Mouse (Mus musculus) heart, embryonic 13.5 days (tissue): ENCODE data around the gene Tnfrsf1a. TPM values are rescaled to one million over a fixed set of nuclear protein-coding genes. Genes with fewer than 3 reads are reported as not detected.

Experiments
- ATAC-seq: fragments of 200-750 bp; cut with Nextera tagmentation; 2 replicates; pipeline ENCODE4 v1.8.0; 2017; ENCODE audit warnings: moderate TSS enrichment; ENCODE audit not compliant: insufficient number of reproducible peaks, low FRiP score, low TSS enrichment; ENCODE audit errors: extremely low read depth
- H3K27ac ChIP-seq: fragments of 300-500 bp; sonication (generic); replicated peaks from 2 replicates; pipeline ENCODE4 v1.5.1; 2015; ENCODE audit warnings: moderate library complexity, mild to moderate bottlenecking, inconsistent platforms
- H3K27me3 ChIP-seq: fragments of 300-500 bp; sonication (generic); replicated peaks from 2 replicates; pipeline ENCODE4 v1.6.1; 2015; ENCODE audit warnings: mild to moderate bottlenecking, inconsistent platforms
- H3K36me3 ChIP-seq: fragments of 300-500 bp; sonication (generic); 2 replicates; pipeline ENCODE4 v1.6.1; 2015; ENCODE audit warnings: mild to moderate bottlenecking, inconsistent platforms
- H3K4me1 ChIP-seq: fragments of 300-500 bp; sonication (generic); 2 replicates; pipeline ENCODE4 v1.6.1; 2015; ENCODE audit warnings: inconsistent platforms
- H3K4me2 ChIP-seq: fragments of 300-500 bp; sonication (generic); 2 replicates; pipeline ENCODE4 v1.6.1; 2015; ENCODE audit warnings: inconsistent platforms, mild to moderate bottlenecking, moderate library complexity
- H3K4me3 ChIP-seq: fragments of 300-500 bp; sonication (generic); 2 replicates; pipeline ENCODE4 v1.5.1; 2015; ENCODE audit warnings: moderate library complexity, mild to moderate bottlenecking, inconsistent platforms
- H3K9ac ChIP-seq: fragments of 300-500 bp; sonication (generic); 2 replicates; pipeline ENCODE4 v1.6.1; 2015; ENCODE audit warnings: inconsistent platforms, mild to moderate bottlenecking, moderate library complexity
- H3K9me3 ChIP-seq: fragments of 300-500 bp; sonication (generic); 2 replicates; pipeline ENCODE4 v1.6.1; 2016; ENCODE audit warnings: inconsistent platforms
- WGBS: fragments of 180-500 bp; shearing (Covaris S2); methylation state at CpG from one replicate; pipeline ENCODE4 v1.1.7; 2015; ENCODE audit warnings: mixed read lengths; 5-methylcytosine and 5-hydroxymethylcytosine counted together
- polyA plus RNA-seq: library from polyadenylated mRNA; unstranded; fragments of >200 nt; fragmentation: Nextera tagmentation; extraction: Ambion mirVana; gene quantifications from 2 replicates; pipeline ENCODE4 v1.2.1, GENCODE M21; 2015

The Tnfrsf1a gene
- polyA plus RNA-seq, 1 experiment from 2014 or later, result 43.8 TPM

DNA sequence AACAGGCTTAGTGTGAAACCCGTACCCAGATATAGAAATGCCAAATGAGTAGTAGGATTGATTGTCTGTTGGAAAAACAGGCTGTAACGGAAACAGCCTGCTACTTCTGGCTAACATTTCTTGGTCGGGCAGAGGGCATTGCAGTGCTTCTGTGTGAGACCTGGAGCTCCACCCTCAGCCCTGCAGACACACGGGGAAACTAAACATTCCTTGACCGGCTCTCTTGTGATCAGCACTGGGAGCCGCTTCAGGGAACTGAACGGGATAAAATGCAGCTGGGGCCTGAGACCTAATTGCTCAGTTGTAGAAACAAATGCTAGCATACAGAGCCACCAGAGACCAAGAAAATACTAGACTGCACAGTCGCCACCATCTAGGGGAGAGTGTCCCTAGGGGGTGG, 7.1 kb downstream of the Tnfrsf1a start:
- no peak overlapping the region for H3K4me3 ChIP-seq
- 27% methylated on average over 8 of the region's 8 CpGs for WGBS
- H3K9ac ChIP-seq, result no peak overlapping the region
- peaks cover 58% of the 10 kb centered on the region for H3K4me1 ChIP-seq
- H3K27ac ChIP-seq, result 0 out of 2 replicates have a peak overlapping the region, but pooled peaks have one; percentile 0
- H3K27me3 ChIP-seq, result peaks cover 12% of the 10 kb centered on the region
- no peak overlapping the region for H3K4me2 ChIP-seq
- H3K9me3 ChIP-seq, result no peaks in the 10 kb centered on the region
- peaks cover 46% of the 10 kb centered on the region for H3K36me3 ChIP-seq
- ATAC-seq, result no peak

GRCm38 (mm10) chr6:125357334-125357733, 8.2 kb downstream of the Tnfrsf1a start:
- H3K4me3 ChIP-seq, result no peak overlapping the region
- 87% methylated on average over 15 of the region's 15 CpGs for WGBS

GRCm38 (mm10) chr6:125359999-125360398, 10.8 kb downstream of the Tnfrsf1a start:
- H3K4me2 ChIP-seq, result no peak overlapping the region
- 47% methylated on average over 9 of the region's 9 CpGs for WGBS
- no peak for ATAC-seq
- H3K9ac ChIP-seq, result no peak overlapping the region
- peaks cover 42% of the 10 kb centered on the region for H3K4me1 ChIP-seq
- peaks cover 57% of the 10 kb centered on the region for H3K36me3 ChIP-seq
- no peak overlapping the region for H3K4me3 ChIP-seq
- H3K9me3 ChIP-seq, result no peaks in the 10 kb centered on the region
- H3K27me3 ChIP-seq, result peaks cover 47% of the 10 kb centered on the region
- H3K27ac ChIP-seq, result no peak overlapping the region

More at GRCm38 (mm10) chr6:125357334-125357733, 8.2 kb downstream of the Tnfrsf1a start:
- Histone ChIP-seq H3K27ac (no peak overlapping the region), H3K9me3 (no peaks in the 10 kb centered on the region), H3K9ac (no peak overlapping the region), H3K4me2 (no peak overlapping the region), H3K36me3 (peaks cover 55% of the 10 kb centered on the region), H3K4me1 (peaks cover 52% of the 10 kb centered on the region), H3K27me3 (peaks cover 23% of the 10 kb centered on the region)
- ATAC-seq, result no peak

DNA sequence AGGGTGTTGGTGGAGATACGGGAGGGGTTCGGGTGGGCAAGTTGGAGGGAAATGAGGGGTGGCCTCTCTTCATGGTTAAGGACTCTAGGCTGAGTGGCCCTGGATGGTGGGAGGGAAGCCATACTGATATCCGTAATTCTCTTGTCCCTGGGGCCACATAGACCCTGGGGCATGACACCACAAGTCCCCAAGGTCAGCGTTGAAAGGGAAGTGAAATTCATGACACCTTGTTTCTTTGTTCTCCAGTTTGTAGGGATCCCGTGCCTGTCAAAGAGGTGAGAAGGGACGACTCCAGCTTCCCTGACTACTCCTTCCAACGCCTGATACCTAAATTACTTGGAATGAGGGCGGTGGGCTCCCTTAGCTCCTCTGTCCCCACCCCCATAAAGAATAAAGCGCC, 11.7 kb downstream of the Tnfrsf1a start:
- H3K9me3 ChIP-seq, result no peaks in the 10 kb centered on the region
- no peak overlapping the region for H3K4me3 ChIP-seq
- peaks cover 47% of the 10 kb centered on the region for H3K27me3 ChIP-seq
- H3K36me3 ChIP-seq, result peaks cover 57% of the 10 kb centered on the region
- WGBS, result 62% methylated on average over 9 of the region's 9 CpGs
- no peak for ATAC-seq
- H3K27ac ChIP-seq, result no peak overlapping the region
- no peak overlapping the region for H3K4me2 ChIP-seq
- no peak overlapping the region for H3K9ac ChIP-seq
- H3K4me1 ChIP-seq, result peaks cover 33% of the 10 kb centered on the region

- Histone ChIP-seq H3K27ac (no peak overlapping the region), H3K4me2 (no peak overlapping the region), H3K9me3 (no peaks in the 10 kb centered on the region), H3K4me1 (peaks cover 25% of the 10 kb centered on the region), H3K36me3 (peaks cover 57% of the 10 kb centered on the region), H3K4me3 (no peak overlapping the region), H3K9ac (no peak overlapping the region; the same call in 1 of the 2 replicates), H3K27me3 (peaks cover 47% of the 10 kb centered on the region)
- 45% methylated on average over 38 of the region's 38 CpGs for WGBS
- ATAC-seq, result no peak
Observed at GRCm38 (mm10) chr6:125361467-125362291, 12.5 kb downstream of the Tnfrsf1a start.

- H3K4me2 ChIP-seq, result peak overlapping the region; percentile 47
- H3K9me3 ChIP-seq, result no peaks in the 10 kb centered on the region
- no peak overlapping the region for H3K9ac ChIP-seq
- H3K4me1 ChIP-seq, result peaks cover 24% of the 10 kb centered on the region
- H3K36me3 ChIP-seq, result peaks cover 45% of the 10 kb centered on the region
- peaks cover 47% of the 10 kb centered on the region for H3K27me3 ChIP-seq
- no peak overlapping the region for H3K27ac ChIP-seq
- no peak for ATAC-seq
- 18% methylated on average over 15 of the region's 15 CpGs for WGBS
- H3K4me3 ChIP-seq, result peak overlapping the region; percentile 12; the same call in 1 of the 2 replicates
Observed at GRCm38 (mm10) chr6:125363021-125363420, 13.9 kb downstream of the Tnfrsf1a start.

GRCm38 (mm10) chr6:125363451-125364242, 14.5 kb downstream of the Tnfrsf1a start:
- Histone ChIP-seq H3K9me3 (no peaks in the 10 kb centered on the region), H3K4me3 (peak overlapping the region; percentile 12; the same call in 1 of the 2 replicates), H3K36me3 (peaks cover 39% of the 10 kb centered on the region), H3K4me1 (peaks cover 24% of the 10 kb centered on the region), H3K4me2 (peak overlapping the region; percentile 47), H3K27ac (no peak overlapping the region), H3K9ac (no peak overlapping the region), H3K27me3 (peaks cover 47% of the 10 kb centered on the region)
- ATAC-seq, result no peak
- WGBS, result 12% methylated on average over 23 of the region's 23 CpGs

DNA sequence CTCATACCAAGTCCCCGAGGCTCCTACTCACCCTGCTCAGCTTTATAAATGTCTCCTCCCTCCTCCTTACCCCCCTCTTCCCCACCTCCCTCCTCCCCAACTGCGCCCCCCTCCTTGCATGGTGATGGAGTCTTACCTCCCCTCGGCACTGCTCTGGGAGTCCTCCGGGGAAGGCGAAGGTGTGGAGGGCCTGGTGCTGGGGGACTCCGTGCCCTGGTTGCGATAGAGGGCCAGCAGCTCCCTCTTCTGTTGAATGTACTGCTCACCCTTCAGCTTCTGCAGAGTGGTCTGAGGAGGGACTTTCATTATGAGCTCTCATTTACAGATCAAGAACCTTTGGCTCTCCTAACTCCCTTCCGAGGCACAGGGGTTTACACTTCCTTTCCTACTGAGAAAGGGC, 15.3 kb downstream of the Tnfrsf1a start:
- no peak overlapping the region for H3K27ac ChIP-seq
- no peaks in the 10 kb centered on the region for H3K9me3 ChIP-seq
- H3K9ac ChIP-seq, result no peak overlapping the region
- peaks cover 21% of the 10 kb centered on the region for H3K4me1 ChIP-seq
- H3K4me3 ChIP-seq, result no peak overlapping the region
- peaks cover 31% of the 10 kb centered on the region for H3K36me3 ChIP-seq
- peak overlapping the region; percentile 35 for H3K4me2 ChIP-seq
- 4% methylated on average over 8 of the region's 8 CpGs for WGBS
- no peak for ATAC-seq
- peaks cover 47% of the 10 kb centered on the region for H3K27me3 ChIP-seq

GRCm38 (mm10) chr6:125365522-125365921, 16.4 kb downstream of the Tnfrsf1a start:
- Histone ChIP-seq H3K4me3 (no peak overlapping the region), H3K27ac (no peak overlapping the region), H3K9me3 (no peaks in the 10 kb centered on the region), H3K4me2 (no peak overlapping the region), H3K27me3 (peaks cover 47% of the 10 kb centered on the region), H3K36me3 (peaks cover 20% of the 10 kb centered on the region), H3K4me1 (peaks cover 21% of the 10 kb centered on the region), H3K9ac (no peak overlapping the region)
- no peak for ATAC-seq
- WGBS, result 80% methylated on average over 5 of the region's 5 CpGs

- no peak overlapping the region for H3K4me2 ChIP-seq
- no peak overlapping the region for H3K27ac ChIP-seq
- no peak overlapping the region for H3K9ac ChIP-seq
- H3K36me3 ChIP-seq, result peaks cover 14% of the 10 kb centered on the region
- H3K4me1 ChIP-seq, result peaks cover 21% of the 10 kb centered on the region
- H3K27me3 ChIP-seq, result peaks cover 40% of the 10 kb centered on the region
- H3K4me3 ChIP-seq, result no peak overlapping the region
- H3K9me3 ChIP-seq, result no peaks in the 10 kb centered on the region
- no peak for ATAC-seq
- 81% methylated on average over 1 of the region's 1 CpGs for WGBS
Observed at GRCm38 (mm10) chr6:125366133-125366532, 17.0 kb downstream of the Tnfrsf1a start.

GRCm38 (mm10) chr6:125367758-125368371, 18.7 kb downstream of the Tnfrsf1a start:
- Histone ChIP-seq H3K9me3 (no peaks in the 10 kb centered on the region), H3K9ac (no peak overlapping the region), H3K4me2 (no peak overlapping the region), H3K4me1 (peaks cover 16% of the 10 kb centered on the region), H3K36me3 (no peaks in the 10 kb centered on the region), H3K27ac (no peak overlapping the region), H3K27me3 (peaks cover 36% of the 10 kb centered on the region), H3K4me3 (no peak overlapping the region)
- no peak for ATAC-seq
- 56% methylated on average over 4 of the region's 4 CpGs for WGBS
